Mouse (Mus musculus): ENCODE results near the gene Arvcf.

Arvcf gene

GRCm38 (mm10) chr16:18390399-18390798 lies 42.4 kb downstream of the Arvcf start:
- no peak for DNase-seq

GRCm38 (mm10) chr16:18391127-18391526 lies 43.1 kb downstream of the Arvcf start:
- DNase-seq: no peak

- DNase-seq: no peak
These were observed 43.7 kb downstream of the Arvcf start for GRCm38 (mm10) chr16:18391728-18392127.

GRCm38 (mm10) chr16:18392469-18393426 lies 44.8 kb downstream of the Arvcf start:
- peak; percentile 93 for DNase-seq

GRCm38 (mm10) chr16:18393595-18393994 lies 45.6 kb downstream of the Arvcf start:
- DNase-seq: no peak

GRCm38 (mm10) chr16:18394056-18394455 lies 46.1 kb downstream of the Arvcf start:
- DNase-seq: no peak

GRCm38 (mm10) chr16:18394777-18395619 lies 47.0 kb downstream of the Arvcf start:
- DNase-seq: no peak

GRCm38 (mm10) chr16:18395620-18396036 lies 47.6 kb downstream of the Arvcf start:
- peak; percentile 48 for DNase-seq

- peak; percentile 89 for DNase-seq
These were observed 48.2 kb downstream of the Arvcf start for GRCm38 (mm10) chr16:18396201-18396600.

- DNase-seq: no peak
These were observed 49.0 kb downstream of the Arvcf start for GRCm38 (mm10) chr16:18396791-18397621.

GRCm38 (mm10) chr16:18400028-18400427 lies 52.0 kb downstream of the Arvcf start:
- no peak for DNase-seq

GRCm38 (mm10) chr16:18400472-18401216 lies 52.7 kb downstream of the Arvcf start:
- no peak for DNase-seq

GRCm38 (mm10) chr16:18403285-18403684 lies 55.3 kb downstream of the Arvcf start:
- no peak for DNase-seq

GRCm38 (mm10) chr16:18405091-18405854 lies 57.3 kb downstream of the Arvcf start:
- DNase-seq: no peak

- no peak for DNase-seq
These were observed 57.9 kb downstream of the Arvcf start for GRCm38 (mm10) chr16:18405876-18406275.

GRCm38 (mm10) chr16:18406293-18406692 lies 58.3 kb downstream of the Arvcf start:
- DNase-seq: peak; percentile 73

GRCm38 (mm10) chr16:18407912-18408311 lies 59.9 kb downstream of the Arvcf start:
- DNase-seq: no peak

- DNase-seq: no peak
These were observed 61.8 kb downstream of the Arvcf start for GRCm38 (mm10) chr16:18409776-18410175.

GRCm38 (mm10) chr16:18410418-18410817 lies 62.4 kb downstream of the Arvcf start:
- DNase-seq: no peak

- DNase-seq: no peak
These were observed 63.2 kb downstream of the Arvcf start for GRCm38 (mm10) chr16:18411026-18411649.

All from lung, postnatal 36 days (tissue).